Mouse (Mus musculus) lung, embryonic 16.5 days (tissue): ENCODE measurements around the gene Tgfbr3. TPM values are rescaled to one million over a fixed set of nuclear protein-coding genes. Genes with fewer than 3 reads are reported as not detected.
A peak's percentile ranks its signal among the peaks of the same experiment; 100 is the strongest.

Experiments
- ATAC-seq: fragments of 200-750 bp; cut with Nextera tagmentation; 2 replicates; pipeline ENCODE4 v1.8.0; 2017; ENCODE audit warnings: low read depth, mild to moderate bottlenecking, moderate library complexity
- H3K27ac ChIP-seq: fragments of 300-500 bp; sonication (generic); 2 replicates; pipeline ENCODE4 v1.5.1; 2014; ENCODE audit warnings: mild to moderate bottlenecking, control low read depth, low read length
- H3K27me3 ChIP-seq: fragments of 300-500 bp; sonication (generic); 2 replicates; pipeline ENCODE4 v1.6.1; 2014; ENCODE audit warnings: low read depth, low read length, mixed read lengths; ENCODE audit not compliant: control insufficient read depth, insufficient read depth
- H3K36me3 ChIP-seq: fragments of 300-500 bp; sonication (generic); 2 replicates; pipeline ENCODE4 v1.6.1; 2014; ENCODE audit warnings: low read length; ENCODE audit not compliant: control insufficient read depth, insufficient read depth
- H3K4me1 ChIP-seq: fragments of 300-500 bp; sonication (generic); replicated peaks from 2 replicates; pipeline ENCODE4 v1.6.1; 2014; ENCODE audit warnings: low read length, mixed read lengths; ENCODE audit not compliant: control insufficient read depth, insufficient read depth
- H3K4me2 ChIP-seq: fragments of 300-500 bp; sonication (generic); 2 replicates; pipeline ENCODE4 v1.6.1; 2014; ENCODE audit warnings: low read depth, low read length, control low read depth
- H3K4me3 ChIP-seq: fragments of 300-500 bp; sonication (generic); 2 replicates; pipeline ENCODE4 v1.5.1; 2014; ENCODE audit warnings: mild to moderate bottlenecking, low read length, control low read depth
- H3K9ac ChIP-seq: fragments of 300-500 bp; sonication (generic); 2 replicates; pipeline ENCODE4 v1.6.1; 2014; ENCODE audit warnings: low read length, control low read depth
- H3K9me3 ChIP-seq: fragments of 300-500 bp; sonication (generic); 2 replicates; pipeline ENCODE4 v1.6.1; 2016; ENCODE audit warnings: low read length; ENCODE audit not compliant: control insufficient read depth
- WGBS: fragments of 180-500 bp; shearing (Covaris S2); extraction: QIAGEN DNeasy Blood & Tissue Kit; methylation state at CpG from one replicate; pipeline ENCODE4 v1.1.7; 2014; 5-methylcytosine and 5-hydroxymethylcytosine counted together
- polyA plus RNA-seq: library from polyadenylated mRNA; unstranded; fragments of >200 nt; fragmentation: Nextera tagmentation; extraction: Ambion mirVana; gene quantifications from 2 replicates; pipeline ENCODE4 v1.2.1, GENCODE M21; 2015

The Tgfbr3 gene
- polyA plus RNA-seq, 1 experiment from 2014 or later, result 29.1 TPM

DNA sequence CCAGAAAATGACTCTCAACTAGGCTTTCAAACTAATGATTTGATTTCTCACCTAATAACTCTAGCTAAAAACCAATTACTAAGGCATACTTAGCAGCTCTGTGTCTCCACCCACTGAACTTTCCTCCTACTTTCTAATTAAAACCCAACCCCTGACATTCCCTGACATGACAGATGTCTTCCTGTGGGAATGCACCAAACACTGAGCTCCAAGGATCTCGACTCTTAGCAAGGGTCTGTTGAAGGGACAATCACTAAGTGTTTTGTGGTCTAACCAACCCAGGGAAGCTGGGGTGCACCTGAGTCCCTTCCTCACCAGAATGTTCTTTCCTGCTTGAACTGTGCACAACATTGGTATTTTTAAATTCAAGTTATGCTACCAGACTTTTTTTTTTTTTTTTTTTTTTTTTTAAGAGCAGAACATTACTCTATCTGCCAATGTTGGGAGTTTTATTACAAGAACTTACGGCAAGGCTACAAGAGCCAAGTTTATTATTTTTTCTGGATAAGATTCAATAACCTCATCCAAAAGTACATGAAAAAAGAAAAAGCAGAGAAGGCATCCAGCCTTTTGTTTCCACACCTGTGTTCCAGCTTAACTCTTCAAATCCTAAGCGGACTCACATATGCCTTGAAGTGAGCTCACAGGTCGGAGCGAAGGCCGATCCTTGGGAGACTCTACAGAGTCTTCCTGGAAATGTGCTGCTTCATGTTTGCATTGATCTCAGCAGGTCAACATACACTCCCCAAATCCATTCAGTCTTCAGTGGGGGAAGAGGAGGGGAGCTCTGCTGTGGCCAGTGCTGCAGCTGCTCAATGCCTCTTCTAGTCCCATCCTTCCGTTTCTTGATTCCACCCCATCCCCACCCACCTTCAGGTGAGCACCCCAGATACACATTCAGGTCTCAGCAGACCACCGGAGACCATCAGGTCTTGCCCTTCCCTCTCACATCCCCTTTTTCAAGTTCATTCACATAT, 129.2 kb downstream of the Tgfbr3 start:
- Histone ChIP-seq H3K36me3 (no peaks in the 10 kb centered on the region), H3K4me1 (peaks cover 18% of the 10 kb centered on the region), H3K27me3 (no peaks in the 10 kb centered on the region), H3K4me3 (no peak overlapping the region), H3K9ac (no peak overlapping the region), H3K9me3 (no peaks in the 10 kb centered on the region), H3K4me2 (no peak overlapping the region), H3K27ac (no peak overlapping the region)
- no peak for ATAC-seq
- 70% methylated on average over 8 of the region's 8 CpGs for WGBS

- H3K9ac ChIP-seq, result no peak overlapping the region
- no peak overlapping the region for H3K27ac ChIP-seq
- ATAC-seq, result no peak
- no peak overlapping the region for H3K4me2 ChIP-seq
- no peaks in the 10 kb centered on the region for H3K27me3 ChIP-seq
- H3K4me3 ChIP-seq, result no peak overlapping the region
- H3K4me1 ChIP-seq, result peaks cover 16% of the 10 kb centered on the region
- WGBS, result 81% methylated on average over 7 of the region's 7 CpGs
- no peaks in the 10 kb centered on the region for H3K36me3 ChIP-seq
- no peaks in the 10 kb centered on the region for H3K9me3 ChIP-seq
Observed at GRCm38 (mm10) chr5:107158531-107159178, 130.8 kb downstream of the Tgfbr3 start.

DNA sequence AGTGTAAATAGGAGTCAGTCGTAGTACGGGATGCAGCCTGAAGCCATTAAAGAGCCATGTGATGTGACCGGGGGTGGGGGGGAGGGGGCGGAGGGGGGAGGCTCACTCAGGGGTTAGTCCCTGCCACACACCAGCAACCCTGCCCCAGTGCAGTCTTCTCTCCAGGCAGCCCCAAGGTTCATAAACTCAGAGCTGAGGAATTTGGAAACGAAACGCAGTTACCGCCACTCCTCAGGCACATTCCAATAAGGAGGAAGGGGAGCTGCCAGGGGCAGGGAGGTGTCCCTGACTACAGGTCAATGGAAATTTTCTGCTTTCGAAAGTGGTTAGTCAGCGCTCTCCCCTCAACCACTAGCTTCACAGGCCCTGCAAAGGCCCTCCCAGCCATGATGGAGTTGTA, 132.0 kb downstream of the Tgfbr3 start:
- Histone ChIP-seq H3K9ac (no peak overlapping the region), H3K4me3 (no peak overlapping the region), H3K4me1 (peaks cover 16% of the 10 kb centered on the region), H3K4me2 (no peak overlapping the region), H3K27me3 (no peaks in the 10 kb centered on the region), H3K27ac (0 out of 2 replicates have a peak overlapping the region, but pooled peaks have one; percentile 20), H3K36me3 (0 out of 2 replicates have a peak, but pooled peaks cover 2% of the 10 kb centered on the region), H3K9me3 (no peaks in the 10 kb centered on the region)
- 32% methylated on average over 9 of the region's 9 CpGs for WGBS
- ATAC-seq, result peak; percentile 53; the same call in 1 of the 2 replicates

DNA sequence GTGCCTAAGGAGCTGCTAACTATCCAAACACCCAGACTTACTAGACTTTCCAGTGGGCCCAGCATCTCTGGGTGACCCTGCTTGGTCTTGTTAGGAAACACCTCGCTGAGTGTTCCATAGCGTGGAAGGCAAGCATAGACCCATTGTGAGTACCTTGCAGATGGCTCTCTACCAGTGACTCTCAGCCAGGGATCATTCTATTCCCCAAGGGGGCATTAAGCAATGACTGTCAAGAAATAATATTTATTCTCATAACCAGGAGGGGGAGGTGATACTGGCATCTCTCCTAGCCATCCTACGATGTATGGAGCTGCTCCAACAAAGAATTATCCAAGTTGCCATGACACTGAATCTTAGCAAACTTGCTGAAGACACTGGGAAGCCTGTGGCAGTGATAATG, 133.3 kb downstream of the Tgfbr3 start:
- 87% methylated on average over 3 of the region's 3 CpGs for WGBS
- Histone ChIP-seq H3K9me3 (no peaks in the 10 kb centered on the region), H3K4me3 (no peak overlapping the region), H3K36me3 (0 out of 2 replicates have a peak, but pooled peaks cover 2% of the 10 kb centered on the region), H3K27ac (no peak overlapping the region), H3K4me2 (no peak overlapping the region), H3K4me1 (peaks cover 23% of the 10 kb centered on the region), H3K9ac (no peak overlapping the region), H3K27me3 (no peaks in the 10 kb centered on the region)
- no peak for ATAC-seq

DNA sequence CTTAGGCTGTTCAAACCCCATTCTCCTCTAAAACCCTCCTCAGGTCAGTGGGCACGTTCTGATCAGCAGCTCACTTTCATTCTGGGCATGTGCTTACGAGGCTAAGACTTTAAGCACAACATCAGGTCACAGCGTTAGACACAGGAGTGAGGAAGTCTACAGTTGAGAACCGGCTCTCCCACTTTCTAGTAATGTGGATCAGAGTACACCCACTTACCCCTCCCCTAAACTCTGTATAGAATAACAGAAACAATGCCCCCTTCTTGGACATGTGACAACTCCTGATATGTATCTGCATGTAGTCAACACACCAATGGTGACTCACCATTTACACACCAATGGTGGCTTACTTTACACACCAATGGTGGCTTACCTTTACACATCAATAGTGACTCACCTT, 136.4 kb downstream of the Tgfbr3 start:
- H3K4me2 ChIP-seq, result no peak overlapping the region
- H3K27ac ChIP-seq, result no peak overlapping the region
- no peak overlapping the region for H3K4me3 ChIP-seq
- H3K36me3 ChIP-seq, result 0 out of 2 replicates have a peak, but pooled peaks cover 2% of the 10 kb centered on the region
- no peaks in the 10 kb centered on the region for H3K27me3 ChIP-seq
- H3K9me3 ChIP-seq, result no peaks in the 10 kb centered on the region
- 53% methylated on average over 4 of the region's 4 CpGs for WGBS
- ATAC-seq, result no peak
- H3K9ac ChIP-seq, result no peak overlapping the region
- peaks cover 24% of the 10 kb centered on the region for H3K4me1 ChIP-seq

DNA sequence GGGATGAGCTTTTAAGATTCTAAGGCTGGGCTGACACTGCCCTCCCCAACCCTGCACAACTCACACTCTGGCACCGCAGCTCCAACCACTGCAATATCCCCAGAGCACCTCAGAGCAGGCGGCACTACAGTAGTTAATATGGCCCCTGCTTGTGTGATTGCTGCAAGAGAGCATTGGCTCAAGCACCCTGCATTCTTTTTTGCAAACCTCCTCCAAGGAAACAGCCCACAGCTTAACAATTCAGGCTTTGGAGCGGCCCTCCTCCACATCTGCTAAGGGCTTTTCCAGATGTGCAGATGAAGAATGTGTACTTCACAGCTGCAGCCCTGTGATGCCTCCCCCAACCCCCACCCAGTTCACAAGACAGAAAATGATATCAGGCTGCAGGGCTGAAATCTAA, 138.1 kb downstream of the Tgfbr3 start:
- peak; percentile 32; the same call in 1 of the 2 replicates for ATAC-seq
- peaks cover 27% of the 10 kb centered on the region for H3K4me1 ChIP-seq
- no peak overlapping the region for H3K4me2 ChIP-seq
- H3K9ac ChIP-seq, result no peak overlapping the region
- 36% methylated on average over 3 of the region's 3 CpGs for WGBS
- peak overlapping the region; percentile 19; the same call in 1 of the 2 replicates for H3K27ac ChIP-seq
- H3K4me3 ChIP-seq, result no peak overlapping the region
- H3K27me3 ChIP-seq, result no peaks in the 10 kb centered on the region
- no peaks in the 10 kb centered on the region for H3K9me3 ChIP-seq
- H3K36me3 ChIP-seq, result 0 out of 2 replicates have a peak, but pooled peaks cover 2% of the 10 kb centered on the region

DNA sequence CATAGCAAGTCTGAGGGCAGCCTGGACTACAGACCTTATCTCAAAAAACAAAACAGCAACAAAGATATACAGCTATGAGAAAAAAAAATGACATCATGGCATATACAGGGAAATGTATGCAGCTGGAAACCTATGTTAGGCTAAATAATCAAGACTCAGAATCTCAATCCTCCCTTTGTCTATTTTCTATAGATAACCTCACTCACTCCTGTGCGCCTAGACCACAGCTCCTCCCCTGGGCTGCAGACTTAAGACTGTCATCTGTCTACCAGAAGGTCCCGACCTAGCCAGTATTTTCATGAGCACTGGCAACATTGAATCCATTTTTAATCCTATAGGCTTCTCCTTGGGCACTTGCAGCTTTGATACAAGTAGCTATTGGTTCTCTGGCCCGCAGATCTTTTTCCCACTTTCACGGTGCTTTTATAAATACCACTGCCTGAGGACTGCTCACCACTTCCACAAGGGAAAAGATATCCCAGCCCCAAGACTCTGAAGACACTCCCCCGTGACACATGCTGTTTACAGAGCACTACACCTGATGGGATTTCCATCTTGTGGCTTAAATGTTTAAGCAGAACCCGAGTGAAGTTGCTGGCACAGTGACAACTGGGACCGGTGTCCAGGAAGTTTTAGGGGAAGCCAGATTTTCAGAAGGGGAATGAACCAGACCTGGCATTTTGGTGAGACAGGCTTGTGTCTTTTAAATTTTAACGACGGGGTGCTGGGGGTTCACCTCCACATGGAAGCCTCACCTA, 138.7 kb downstream of the Tgfbr3 start:
- Histone ChIP-seq H3K9ac (no peak overlapping the region), H3K9me3 (no peaks in the 10 kb centered on the region), H3K36me3 (0 out of 2 replicates have a peak, but pooled peaks cover 2% of the 10 kb centered on the region), H3K27ac (peak overlapping the region; percentile 19; the same call in 1 of the 2 replicates), H3K4me3 (no peak overlapping the region), H3K4me1 (peaks cover 27% of the 10 kb centered on the region), H3K4me2 (no peak overlapping the region), H3K27me3 (no peaks in the 10 kb centered on the region)
- 31% methylated on average over 9 of the region's 9 CpGs for WGBS
- no peak for ATAC-seq

DNA sequence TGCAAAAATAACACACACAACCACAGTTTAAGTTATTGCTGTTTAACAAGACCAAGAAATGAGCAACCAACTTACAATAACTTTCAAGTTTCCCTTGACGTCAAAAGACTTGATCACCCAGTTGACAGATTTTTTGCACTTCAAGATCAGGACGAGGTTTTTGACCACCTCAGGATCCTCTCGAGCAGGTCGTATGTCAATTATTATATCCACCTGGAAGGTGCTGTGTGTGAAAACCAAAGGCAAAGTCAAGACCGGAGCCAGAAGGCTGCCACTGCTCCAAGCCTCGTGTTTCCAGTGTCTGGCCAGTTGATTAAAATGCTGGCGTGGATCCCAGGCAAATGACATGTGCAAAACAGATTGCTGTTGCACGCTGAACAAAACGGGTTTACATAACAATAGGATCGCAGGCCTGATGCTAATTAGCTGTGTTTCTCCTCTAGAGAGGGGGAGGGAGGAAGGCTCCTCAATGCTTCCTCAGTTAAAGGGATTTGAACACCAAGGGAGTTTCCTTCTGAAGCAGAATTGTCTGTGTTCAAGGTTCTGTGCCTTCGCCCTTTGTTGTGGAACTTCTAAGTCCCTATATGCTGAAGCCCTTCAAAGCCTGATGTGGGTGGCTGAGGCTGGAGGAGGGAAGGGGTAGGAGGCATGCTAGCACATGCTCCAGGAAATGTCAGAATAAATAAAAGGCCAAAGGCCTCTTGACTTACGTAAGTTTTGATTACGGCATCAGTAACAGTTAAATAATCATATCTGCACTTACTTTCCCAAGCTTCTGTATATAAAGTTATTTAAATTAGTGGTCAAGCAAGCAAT, 141.3 kb downstream of the Tgfbr3 start:
- Histone ChIP-seq H3K4me3 (no peak overlapping the region), H3K9me3 (no peaks in the 10 kb centered on the region), H3K27me3 (no peaks in the 10 kb centered on the region), H3K9ac (no peak overlapping the region), H3K36me3 (no peaks in the 10 kb centered on the region), H3K27ac (peak overlapping the region; percentile 84), H3K4me1 (peaks cover 27% of the 10 kb centered on the region), H3K4me2 (no peak overlapping the region)
- WGBS, result 44% methylated on average over 13 of the region's 13 CpGs
- peak; percentile 79 for ATAC-seq
